Mouse (Mus musculus) hindbrain, embryonic 12.5 days (tissue): ENCODE measurements around the gene Ctsc. TPM values are rescaled to one million over a fixed set of nuclear protein-coding genes. Genes with fewer than 3 reads are reported as not detected.
A peak's percentile ranks its signal among the peaks of the same experiment; 100 is the strongest.
"Not testable (repeated sequence)": the region's sequence is repeated elsewhere in the genome, so short reads cannot be mapped to it uniquely, and the experiment has no call there.

ENCODE experiments used
- ATAC-seq: fragments of 200-750 bp; cut with Nextera tagmentation; 2 replicates; pipeline ENCODE4 v1.8.0; 2017; ENCODE audit warnings: moderate TSS enrichment; ENCODE audit not compliant: low FRiP score
- H3K27ac ChIP-seq: fragments of 300-500 bp; sonication (generic); 2 replicates; pipeline ENCODE4 v1.5.1; 2016; ENCODE audit warnings: mild to moderate bottlenecking
- H3K27me3 ChIP-seq: fragments of 300-500 bp; sonication (generic); 2 replicates; pipeline ENCODE4 v1.6.1; 2016; ENCODE audit warnings: mild to moderate bottlenecking
- H3K36me3 ChIP-seq: fragments of 300-500 bp; sonication (generic); 2 replicates; pipeline ENCODE4 v1.6.1; 2016; ENCODE audit warnings: mild to moderate bottlenecking
- H3K4me1 ChIP-seq: fragments of 300-500 bp; sonication (generic); 2 replicates; pipeline ENCODE4 v1.6.1; 2016
- H3K4me2 ChIP-seq: fragments of 300-500 bp; sonication (generic); replicated peaks from 2 replicates; pipeline ENCODE4 v1.6.1; 2016; ENCODE audit warnings: mild to moderate bottlenecking
- H3K4me3 ChIP-seq: fragments of 300-500 bp; sonication (generic); 2 replicates; pipeline ENCODE4 v1.5.1; 2016; ENCODE audit warnings: mild to moderate bottlenecking
- H3K9ac ChIP-seq: fragments of 300-500 bp; sonication (generic); 2 replicates; pipeline ENCODE4 v1.6.1; 2016; ENCODE audit warnings: mild to moderate bottlenecking, moderate library complexity
- H3K9me3 ChIP-seq: fragments of 300-500 bp; sonication (generic); replicated peaks from 2 replicates; pipeline ENCODE4 v1.6.1; 2016; ENCODE audit warnings: mild to moderate bottlenecking
- WGBS: fragments of 180-500 bp; shearing (Covaris S2); methylation state at CpG from one replicate; pipeline ENCODE4 v1.1.7; 2016; 5-methylcytosine and 5-hydroxymethylcytosine counted together
- polyA plus RNA-seq: library from polyadenylated mRNA; unstranded; fragments of >200 nt; fragmentation: Nextera tagmentation; extraction: Ambion mirVana; gene quantifications from 2 replicates; pipeline ENCODE4 v1.2.1, GENCODE M21; 2016

The Ctsc gene
- polyA plus RNA-seq = 17.3 and 19.4 TPM in 2 replicates

DNA sequence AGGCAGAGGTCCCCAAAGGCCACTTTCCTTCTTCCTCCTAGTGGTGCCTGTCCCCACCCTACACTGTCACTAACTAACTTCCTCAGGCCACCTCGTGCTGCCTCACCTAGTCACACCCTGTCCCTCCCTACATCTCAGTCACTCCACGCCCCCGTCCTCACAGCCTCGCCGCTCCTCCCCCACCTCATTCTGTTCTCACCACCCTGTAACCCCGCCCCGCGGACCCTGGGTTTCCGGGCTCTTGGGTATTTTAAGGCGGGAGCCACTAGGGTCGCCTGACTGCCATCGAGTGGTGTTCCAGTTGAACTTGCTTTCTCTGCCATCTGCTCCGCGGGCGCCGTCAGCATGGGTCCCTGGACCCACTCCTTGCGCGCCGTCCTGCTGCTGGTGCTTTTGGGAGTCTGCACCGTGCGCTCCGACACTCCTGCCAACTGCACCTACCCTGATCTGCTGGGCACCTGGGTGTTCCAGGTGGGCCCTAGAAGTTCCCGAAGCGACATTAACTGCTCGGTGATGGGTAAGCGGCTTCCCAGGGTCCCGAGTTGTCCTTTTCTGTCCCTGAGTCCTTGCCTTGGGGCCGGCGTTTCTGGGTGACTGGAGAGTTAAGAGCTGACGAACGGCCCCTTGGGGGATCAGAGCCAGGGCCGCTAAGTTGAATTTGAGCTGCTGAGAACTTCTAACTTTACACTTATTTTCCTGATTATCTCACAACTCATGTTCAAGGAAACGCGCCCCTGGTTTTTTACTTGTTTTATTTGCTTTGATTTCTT lies at the start of gene Ctsc:
Gene Ctsc, plus strand, starts transcription at position 228 of the 770 bp plus-strand sequence.
- H3K27ac ChIP-seq = no peak within 1 kb of the TSS
- H3K36me3 ChIP-seq = no peaks in the 10 kb centered on the region
- no peaks in the 10 kb centered on the region for H3K9me3 ChIP-seq
- WGBS = 4% methylated on average over 34 of the region's 34 CpGs
- no peaks in the 10 kb centered on the region for H3K27me3 ChIP-seq
- 0 out of 2 replicates have a peak, but pooled peaks cover 5% of the 10 kb centered on the region for H3K4me1 ChIP-seq
- peak within 1 kb of the TSS; percentile 43 for H3K4me3 ChIP-seq
- peak; percentile 85 for ATAC-seq
- peak within 1 kb of the TSS; percentile 73 for H3K4me2 ChIP-seq
- H3K9ac ChIP-seq = peak within 1 kb of the TSS; percentile 15; the same call in 1 of the 2 replicates

DNA sequence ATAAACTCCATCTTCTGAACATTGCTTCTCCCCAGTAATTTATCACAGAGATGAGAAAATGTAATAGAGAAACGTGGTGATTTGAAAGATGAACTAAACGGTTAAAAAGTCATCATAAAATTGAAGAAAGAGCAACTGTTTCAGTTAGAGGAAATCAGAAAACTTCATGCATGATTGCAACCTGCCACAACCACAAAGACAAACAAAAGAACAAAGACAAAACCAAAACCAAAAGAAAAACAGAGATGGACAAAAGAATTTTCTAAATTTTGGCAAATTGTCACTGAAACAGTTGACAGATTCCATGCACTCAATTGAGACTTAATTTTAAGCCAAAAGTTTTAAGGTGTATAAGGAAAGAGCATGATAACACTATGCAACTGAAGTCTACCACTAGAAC lies 48.8 kb upstream of the Ctsc start:
- Histone ChIP-seq H3K9me3 (no peaks in the 10 kb centered on the region), H3K27ac (no peak overlapping the region), H3K9ac (no peak overlapping the region), H3K4me2 (no peak overlapping the region), H3K4me3 (no peak overlapping the region), H3K27me3 (no peaks in the 10 kb centered on the region), H3K36me3 (no peaks in the 10 kb centered on the region), H3K4me1 (no peaks in the 10 kb centered on the region)
- ATAC-seq = no peak
- 72% methylated on average over 2 of the region's 2 CpGs for WGBS

DNA sequence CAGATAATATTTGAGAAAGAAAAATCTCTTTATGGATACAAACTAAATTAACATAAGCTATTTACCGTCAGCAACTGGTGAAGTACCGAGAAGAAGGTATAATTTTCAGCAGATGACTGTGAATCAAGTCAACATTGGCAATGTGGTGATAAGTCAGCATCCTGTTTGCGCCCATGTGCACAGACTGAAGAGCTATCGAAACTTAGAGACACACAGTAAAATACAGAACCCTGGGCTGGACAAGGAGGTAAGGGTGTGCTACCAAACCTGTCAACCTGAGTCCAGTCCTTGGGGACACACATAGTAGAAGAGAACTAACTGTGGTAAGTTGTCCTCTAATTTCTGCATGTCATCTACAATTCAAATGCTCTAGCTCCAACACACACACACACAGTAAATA lies 47.8 kb upstream of the Ctsc start:
- Histone ChIP-seq H3K9ac (no peak overlapping the region), H3K4me3 (no peak overlapping the region), H3K36me3 (no peaks in the 10 kb centered on the region), H3K9me3 (no peaks in the 10 kb centered on the region), H3K27ac (no peak overlapping the region), H3K4me1 (no peaks in the 10 kb centered on the region), H3K4me2 (no peak overlapping the region), H3K27me3 (no peaks in the 10 kb centered on the region)
- ATAC-seq = no peak
- 92% methylated on average over 4 of the region's 4 CpGs for WGBS

DNA sequence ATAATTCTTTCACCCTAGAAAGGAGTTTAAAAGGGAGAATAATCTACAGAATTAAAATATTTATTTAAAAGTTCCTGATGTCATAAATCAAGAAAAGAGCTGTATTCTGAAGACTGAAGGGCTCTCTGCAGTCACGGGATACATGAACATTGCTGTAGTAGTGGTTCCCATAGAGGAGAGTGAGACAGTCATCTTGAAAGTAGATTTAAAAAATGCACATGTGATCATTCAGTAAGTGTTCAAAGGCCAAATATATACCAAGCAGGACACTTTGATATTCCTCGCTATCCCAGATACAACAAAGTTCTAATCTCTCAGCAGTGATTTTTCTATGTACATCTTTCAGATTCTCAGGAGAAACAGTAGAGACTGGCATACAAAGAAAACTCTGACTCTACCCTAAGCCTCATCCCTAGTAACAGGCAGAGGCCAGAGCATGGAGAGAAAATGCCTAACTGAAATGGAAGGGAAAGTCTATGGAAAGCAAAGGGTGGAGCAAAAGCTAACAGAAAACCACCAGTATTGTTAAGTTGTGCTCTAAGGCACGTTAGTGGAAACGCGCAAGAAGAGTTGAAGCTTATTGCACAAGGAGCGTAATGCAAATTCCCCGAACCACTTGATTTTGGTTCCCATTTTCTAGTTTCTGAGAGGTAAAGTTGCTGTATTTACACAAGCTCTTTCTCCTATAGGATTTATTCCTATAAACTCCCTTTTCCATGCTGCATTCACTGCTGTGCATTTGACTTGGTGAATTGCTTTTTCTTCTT lies 46.9 kb upstream of the Ctsc start:
- H3K4me1 ChIP-seq = no peaks in the 10 kb centered on the region
- no peak overlapping the region for H3K27ac ChIP-seq
- 92% methylated on average over 7 of the region's 7 CpGs for WGBS
- H3K9ac ChIP-seq = no peak overlapping the region
- no peaks in the 10 kb centered on the region for H3K36me3 ChIP-seq
- no peak overlapping the region for H3K4me3 ChIP-seq
- H3K4me2 ChIP-seq = no peak overlapping the region
- no peak for ATAC-seq
- H3K9me3 ChIP-seq = no peaks in the 10 kb centered on the region
- H3K27me3 ChIP-seq = no peaks in the 10 kb centered on the region

- H3K9me3 ChIP-seq = no peaks in the 10 kb centered on the region
- WGBS = 87% methylated on average over 3 of the region's 3 CpGs
- no peak overlapping the region for H3K4me2 ChIP-seq
- ATAC-seq = no peak
- no peak overlapping the region for H3K4me3 ChIP-seq
- H3K9ac ChIP-seq = no peak overlapping the region
- no peak overlapping the region for H3K27ac ChIP-seq
- H3K36me3 ChIP-seq = no peaks in the 10 kb centered on the region
- no peaks in the 10 kb centered on the region for H3K4me1 ChIP-seq
- H3K27me3 ChIP-seq = no peaks in the 10 kb centered on the region
Measured at GRCm38 (mm10) chr7:88243059-88243458, 34.8 kb upstream of the Ctsc start.

GRCm38 (mm10) chr7:88244462-88244861 lies 33.4 kb upstream of the Ctsc start:
- no peaks in the 10 kb centered on the region for H3K36me3 ChIP-seq
- ATAC-seq = no peak

DNA sequence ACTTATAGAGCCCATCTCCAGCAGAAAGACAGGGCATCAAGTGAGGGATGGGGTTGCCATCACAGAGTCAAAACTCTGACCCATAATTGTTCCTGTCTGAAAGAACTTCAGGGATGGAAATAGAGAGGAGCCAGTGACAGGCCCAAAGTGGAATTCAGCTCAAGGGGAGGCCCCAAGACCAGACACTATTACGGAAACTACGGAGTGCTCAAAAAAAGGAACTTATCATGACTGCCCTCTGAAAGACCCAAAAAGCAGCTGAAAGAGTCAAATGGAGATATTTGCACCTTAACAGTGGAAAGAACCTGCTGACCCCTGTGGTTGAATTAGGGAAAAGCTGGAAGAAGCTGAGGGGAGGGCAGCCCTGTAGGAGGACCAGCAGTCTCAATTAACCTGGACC lies 27.5 kb upstream of the Ctsc start:
- H3K4me2 ChIP-seq, H3K9ac ChIP-seq, H3K36me3 ChIP-seq, H3K9me3 ChIP-seq, ATAC-seq, H3K4me3 ChIP-seq, H3K27me3 ChIP-seq, H3K4me1 ChIP-seq, H3K27ac ChIP-seq: not testable (repeated sequence)
- 90% methylated on average over 2 of the region's 2 CpGs for WGBS

More at GRCm38 (mm10) chr7:88244462-88244861, 33.4 kb upstream of the Ctsc start:
- H3K4me3 ChIP-seq = no peak overlapping the region
- H3K9me3 ChIP-seq = no peaks in the 10 kb centered on the region
- no peaks in the 10 kb centered on the region for H3K4me1 ChIP-seq
- no peaks in the 10 kb centered on the region for H3K27me3 ChIP-seq
- no peak overlapping the region for H3K4me2 ChIP-seq
- H3K9ac ChIP-seq = no peak overlapping the region
- no peak overlapping the region for H3K27ac ChIP-seq

DNA sequence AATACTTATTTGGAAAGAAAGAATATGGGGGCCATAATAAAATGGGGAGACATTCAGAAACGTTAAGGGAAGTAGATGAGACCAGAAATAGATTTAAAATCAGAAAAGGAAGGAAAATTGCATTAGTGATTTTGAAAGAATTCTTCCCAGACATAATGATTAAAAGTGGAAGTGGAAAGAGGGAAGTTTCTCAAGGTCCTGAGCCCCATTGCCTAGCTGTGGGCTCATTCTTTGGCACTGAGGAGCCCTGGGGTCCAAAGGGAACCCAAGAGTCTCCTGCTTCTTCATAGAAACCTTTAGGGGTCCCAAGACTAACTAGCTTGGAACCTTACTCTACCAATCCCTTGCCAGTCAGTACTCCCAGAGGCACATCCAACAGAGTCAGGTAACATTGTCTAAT lies 26.4 kb upstream of the Ctsc start:
- ATAC-seq = no peak
- 61% methylated on average over 1 of the region's 1 CpGs for WGBS

GRCm38 (mm10) chr7:88252129-88252528 lies 25.8 kb upstream of the Ctsc start:
- H3K4me2 ChIP-seq = no peak overlapping the region
- no peaks in the 10 kb centered on the region for H3K4me1 ChIP-seq
- H3K9ac ChIP-seq = no peak overlapping the region
- ATAC-seq = no peak
- H3K27ac ChIP-seq = no peak overlapping the region
- no peak overlapping the region for H3K4me3 ChIP-seq
- no peaks in the 10 kb centered on the region for H3K36me3 ChIP-seq
- no peaks in the 10 kb centered on the region for H3K27me3 ChIP-seq
- H3K9me3 ChIP-seq = 0 out of 2 replicates have a peak, but pooled peaks cover 4% of the 10 kb centered on the region

More for the DNA sequence above, 26.4 kb upstream of the Ctsc start:
- Histone ChIP-seq H3K36me3 (no peaks in the 10 kb centered on the region), H3K4me1 (no peaks in the 10 kb centered on the region), H3K4me2 (no peak overlapping the region), H3K4me3 (no peak overlapping the region), H3K9ac (no peak overlapping the region), H3K9me3 (0 out of 2 replicates have a peak, but pooled peaks cover 4% of the 10 kb centered on the region), H3K27ac (no peak overlapping the region), H3K27me3 (no peaks in the 10 kb centered on the region)

- Histone ChIP-seq H3K4me3 (no peak overlapping the region), H3K27me3 (no peaks in the 10 kb centered on the region), H3K9ac (no peak overlapping the region), H3K4me1 (no peaks in the 10 kb centered on the region), H3K27ac (no peak overlapping the region), H3K36me3 (no peaks in the 10 kb centered on the region), H3K9me3 (0 out of 2 replicates have a peak, but pooled peaks cover 4% of the 10 kb centered on the region), H3K4me2 (no peak overlapping the region)
- no peak for ATAC-seq
Measured at GRCm38 (mm10) chr7:88254884-88255283, 23.0 kb upstream of the Ctsc start.

- Histone ChIP-seq H3K27me3 (no peaks in the 10 kb centered on the region), H3K9ac (no peak overlapping the region), H3K4me3 (no peak overlapping the region), H3K4me1 (no peaks in the 10 kb centered on the region), H3K9me3 (no peaks in the 10 kb centered on the region), H3K27ac (no peak overlapping the region), H3K36me3 (no peaks in the 10 kb centered on the region), H3K4me2 (no peak overlapping the region)
- ATAC-seq = no peak
- WGBS = 80% methylated on average over 7 of the region's 7 CpGs
Measured at GRCm38 (mm10) chr7:88259155-88259925, 18.5 kb upstream of the Ctsc start.

DNA sequence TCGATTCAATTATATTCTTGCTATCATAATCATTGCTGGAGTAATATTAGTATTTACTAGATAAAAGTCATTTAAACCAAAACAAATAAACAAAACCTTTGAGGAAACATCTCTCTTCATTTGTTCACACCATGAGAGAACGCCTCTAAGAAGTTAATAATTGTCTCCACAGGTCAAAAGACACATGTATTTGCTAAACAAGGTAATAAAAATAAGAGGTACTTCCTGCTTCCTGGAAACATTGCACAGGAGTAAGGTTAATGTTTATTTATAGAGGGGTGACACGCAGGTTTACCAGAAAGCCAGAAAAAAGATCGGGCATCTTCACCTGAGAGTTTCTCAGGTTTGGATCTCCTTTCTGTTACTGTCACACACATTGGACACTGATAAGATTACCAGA lies 16.1 kb upstream of the Ctsc start:
- no peaks in the 10 kb centered on the region for H3K27me3 ChIP-seq
- H3K9ac ChIP-seq = no peak overlapping the region
- no peak overlapping the region for H3K4me2 ChIP-seq
- H3K9me3 ChIP-seq = no peaks in the 10 kb centered on the region
- no peak overlapping the region for H3K27ac ChIP-seq
- H3K4me1 ChIP-seq = no peaks in the 10 kb centered on the region
- no peaks in the 10 kb centered on the region for H3K36me3 ChIP-seq
- 81% methylated on average over 4 of the region's 4 CpGs for WGBS
- no peak for ATAC-seq
- no peak overlapping the region for H3K4me3 ChIP-seq
